7 mouse cellular contexts compared by ENCODE assay signal in the genomic region with DNA sequence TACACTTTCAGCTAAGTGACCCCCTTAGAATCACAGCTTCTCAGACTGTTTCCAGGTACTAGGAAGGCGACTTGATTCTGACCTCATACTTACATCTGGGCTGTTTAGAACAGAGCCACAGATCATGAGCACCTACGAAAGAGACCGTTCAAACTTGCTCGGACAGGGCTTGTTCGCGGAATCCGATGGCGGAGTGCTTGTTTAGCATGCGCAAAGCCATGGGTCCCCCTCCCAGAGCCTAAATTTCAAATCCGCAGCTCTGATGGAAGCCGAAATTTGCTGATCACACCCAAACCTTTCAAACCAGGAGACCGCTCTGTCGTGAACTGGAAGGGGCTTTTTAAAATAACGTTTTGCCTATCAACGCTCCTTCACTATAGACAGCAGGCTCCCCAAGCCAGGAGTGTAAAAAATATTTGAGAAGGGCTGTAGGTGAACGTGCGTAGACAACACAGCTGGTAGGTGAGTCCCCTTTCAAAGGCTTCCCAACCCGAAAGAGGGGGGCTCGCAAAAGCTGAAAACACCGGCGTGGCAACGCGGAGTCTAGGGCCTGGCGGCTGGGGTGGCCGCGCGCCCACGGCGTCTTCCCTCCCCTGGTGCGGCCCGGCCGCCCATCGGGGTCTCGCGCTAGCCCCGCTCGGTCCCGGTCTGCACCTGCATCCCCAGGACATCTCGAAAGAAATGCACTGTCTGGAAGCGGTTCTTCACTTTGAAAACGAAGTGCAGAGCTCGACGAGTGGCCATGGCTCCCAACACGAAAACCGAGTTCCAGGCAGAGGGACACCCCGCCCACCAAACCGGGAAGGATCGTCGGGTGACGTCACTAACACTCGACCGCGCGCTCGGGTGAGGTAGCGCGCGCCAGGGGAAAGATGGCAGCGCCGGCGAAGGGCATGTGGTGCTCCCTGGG. TPM values are rescaled to one million over a fixed set of nuclear protein-coding genes. Genes with fewer than 3 reads are reported as not detected.
DNase-seq lines count a peak whose midpoint lies in the region; ATAC-seq and TF ChIP-seq lines count a peak whose summit lies in the region.

A gene (plus strand): TSS at position 815 of the 910 bp plus-strand sequence.
A gene (minus strand): TSS at position 825 of the 910 bp plus-strand sequence.

- peak; percentile 97 for DNase-seq in adrenal gland, postnatal 14 days
- peak; percentile 96 for DNase-seq in embryonic facial prominence, embryonic 11.5 days (ENCODE audit: low spot score)
- DNase-seq in heart, adult 18-20 months, result peak; percentile 93 to 95
- peak; percentile 94 for DNase-seq in kidney, adult 2 months
- peak; percentile 59 to 85 for DNase-seq in spleen, adult 2 months (ENCODE audit: low read depth in 1 of 2, low spot score in 2 of 2)

- H3K27ac ChIP-seq in embryonic facial prominence, embryonic 11.5 days (replicated peaks; ENCODE audit: low read depth, low read length), result peak within 1 kb of the TSS; percentile 63; the same call in 1 of the 2 replicates
- H3K27ac ChIP-seq in kidney, adult 2 months (ENCODE audit: insufficient read depth, low read depth, low read length), result no peak within 1 kb of the TSS
- peak within 1 kb of the TSS; percentile 78 for H3K27ac ChIP-seq in limb, embryonic 12.5 days
- peak within 1 kb of the TSS; percentile 81 for H3K27ac ChIP-seq in midbrain, embryonic 15.5 days
- no peak within 1 kb of the TSS for H3K27ac ChIP-seq in spleen, adult 2 months (ENCODE audit: insufficient read depth, low read length)

- no peaks in the 10 kb centered on the region for H3K4me1 ChIP-seq in embryonic facial prominence, embryonic 11.5 days (ENCODE audit: control insufficient read depth, insufficient read depth, low read length)
- peaks cover 9% of the 10 kb centered on the region; the same call in 1 of the 2 replicates for H3K4me1 ChIP-seq in kidney, adult 2 months (ENCODE audit: control insufficient read depth, insufficient read depth, low read length)
- peaks cover 15% of the 10 kb centered on the region for H3K4me1 ChIP-seq in limb, embryonic 12.5 days (replicated peaks)
- H3K4me1 ChIP-seq in midbrain, embryonic 15.5 days, result peaks cover 35% of the 10 kb centered on the region
- peaks cover 3% of the 10 kb centered on the region; the same call in 1 of the 2 replicates for H3K4me1 ChIP-seq in spleen, adult 2 months (ENCODE audit: control insufficient read depth, insufficient read depth, insufficient read length)

- TF ChIP-seq POLR2A in kidney, adult 2 months (IDR thresholded peaks at IDR 0.05; ENCODE audit: low read depth, low read length), result no peak
- TF ChIP-seq POLR2A in spleen, adult 2 months (IDR thresholded peaks at IDR 0.05; ENCODE audit: low read depth, low read length), result peak; percentile 15; the same call in 1 of the 2 replicates

- H3K27me3 ChIP-seq in embryonic facial prominence, embryonic 11.5 days (ENCODE audit: control insufficient read depth, insufficient read depth, low read length), result no peaks in the 10 kb centered on the region
- H3K27me3 ChIP-seq in kidney, adult 2 months (replicated peaks; ENCODE audit: control insufficient read depth, insufficient read depth, low read length), result no peaks in the 10 kb centered on the region
- no peaks in the 10 kb centered on the region for H3K27me3 ChIP-seq in limb, embryonic 12.5 days
- no peaks in the 10 kb centered on the region for H3K27me3 ChIP-seq in midbrain, embryonic 15.5 days (replicated peaks)
- no peaks in the 10 kb centered on the region for H3K27me3 ChIP-seq in spleen, adult 2 months (ENCODE audit: control insufficient read depth, insufficient read depth, low read length)

- under 1% methylated on average over 61 of the region's 61 CpGs for WGBS in embryonic facial prominence, embryonic 11.5 days
- WGBS in kidney, adult 2 months, result under 1% methylated on average over 61 of the region's 61 CpGs
- under 1% methylated on average over 61 of the region's 61 CpGs for WGBS in limb, embryonic 12.5 days
- under 1% methylated on average over 61 of the region's 61 CpGs for WGBS in midbrain, embryonic 15.5 days
- 1% methylated on average over 61 of the region's 61 CpGs for WGBS in spleen, adult 2 months

- peak; percentile 83 for ATAC-seq in embryonic facial prominence, embryonic 11.5 days (replicated peaks; ENCODE audit: insufficient number of reproducible peaks, low FRiP score, low TSS enrichment, low read depth)
- peak; percentile 85 for ATAC-seq in limb, embryonic 12.5 days (ENCODE audit: insufficient number of reproducible peaks, insufficient read depth, low FRiP score, low TSS enrichment, low read depth)
- ATAC-seq in midbrain, embryonic 15.5 days (replicated peaks), result peak; percentile 92

- peak within 1 kb of the TSS; percentile 87 for H3K4me2 ChIP-seq in embryonic facial prominence, embryonic 11.5 days (ENCODE audit: low read depth, low read length)
- H3K4me2 ChIP-seq in limb, embryonic 12.5 days, result peak within 1 kb of the TSS; percentile 90
- H3K4me2 ChIP-seq in midbrain, embryonic 15.5 days, result peak within 1 kb of the TSS; percentile 74

- TF ChIP-seq CTCF in kidney, adult 2 months (conservative IDR thresholded peaks at IDR 0.05; ENCODE audit: insufficient read depth, insufficient read length, low read depth, low read length), result no peak
- no peak for TF ChIP-seq CTCF in spleen, adult 2 months (IDR thresholded peaks at IDR 0.05; ENCODE audit: extremely low read depth, insufficient read depth, insufficient read length, insufficient replicate concordance)

- peak within 1 kb of the TSS; percentile 78 for H3K9ac ChIP-seq in embryonic facial prominence, embryonic 11.5 days (replicated peaks; ENCODE audit: low read length)
- H3K9ac ChIP-seq in limb, embryonic 12.5 days (replicated peaks), result peak within 1 kb of the TSS; percentile 85
- peak within 1 kb of the TSS; percentile 81 for H3K9ac ChIP-seq in midbrain, embryonic 15.5 days

- peak within 1 kb of the TSS; percentile 77 for H3K4me3 ChIP-seq in embryonic facial prominence, embryonic 11.5 days (ENCODE audit: low read depth, low read length)
- H3K4me3 ChIP-seq in kidney, adult 2 months (ENCODE audit: insufficient read depth, low read depth, low read length), result peak within 1 kb of the TSS; percentile 91
- H3K4me3 ChIP-seq in limb, embryonic 12.5 days (replicated peaks), result peak within 1 kb of the TSS; percentile 86
- H3K4me3 ChIP-seq in midbrain, embryonic 15.5 days, result peak within 1 kb of the TSS; percentile 75
- H3K4me3 ChIP-seq in spleen, adult 2 months (ENCODE audit: extremely low read depth, insufficient read depth, insufficient read length), result peak within 1 kb of the TSS; percentile 79

- no peaks in the 10 kb centered on the region for H3K9me3 ChIP-seq in embryonic facial prominence, embryonic 11.5 days (replicated peaks; ENCODE audit: control insufficient read depth, low read length)
- H3K9me3 ChIP-seq in limb, embryonic 12.5 days, result no peaks in the 10 kb centered on the region
- H3K9me3 ChIP-seq in midbrain, embryonic 15.5 days, result no peaks in the 10 kb centered on the region

- no peaks in the 10 kb centered on the region for H3K36me3 ChIP-seq in embryonic facial prominence, embryonic 11.5 days (replicated peaks; ENCODE audit: control insufficient read depth, insufficient read depth, low read depth, low read length)
- H3K36me3 ChIP-seq in kidney, adult 2 months (ENCODE audit: control insufficient read depth, insufficient read depth, low read length), result no peaks in the 10 kb centered on the region; the same call in 1 of the 2 replicates
- H3K36me3 ChIP-seq in limb, embryonic 12.5 days, result peaks cover 33% of the 10 kb centered on the region
- H3K36me3 ChIP-seq in midbrain, embryonic 15.5 days (replicated peaks), result no peaks in the 10 kb centered on the region; the same call in 1 of the 2 replicates
- peaks cover 5% of the 10 kb centered on the region for H3K36me3 ChIP-seq in spleen, adult 2 months (ENCODE audit: control insufficient read depth, insufficient read depth, low read length)

RNA-seq across cellular contexts. Expression of the first gene that starts in this region (rescaled TPM):
- 23.8 and 25.0 TPM in 2 replicates for total RNA-seq in adrenal gland, postnatal 14 days (2021)
- 22.4 and 25.1 TPM in 2 replicates for polyA plus RNA-seq in embryonic facial prominence, embryonic 11.5 days (2014; fragmentation: Nextera tagmentation; extraction: Ambion mirVana)
- 10 to 100 TPM; 24.6 to 27.4 TPM for total RNA-seq in heart, adult 18-20 months (2021)
- 8.7 and 9.3 TPM in 2 replicates for polyA plus RNA-seq in kidney, adult 2 months (2012; rRNA removed)
- 23.0 and 23.9 TPM in 2 replicates for polyA plus RNA-seq in limb, embryonic 12.5 days (2016; fragmentation: Nextera tagmentation; extraction: Ambion mirVana)
- 25.8 and 27.0 TPM in 2 replicates for polyA plus RNA-seq in midbrain, embryonic 15.5 days (2015; fragmentation: Nextera tagmentation; extraction: Ambion mirVana)
- polyA plus RNA-seq in spleen, adult 2 months (2012; rRNA removed), result 2.7 and 3.6 TPM in 2 replicates

RNA-seq across cellular contexts. Expression of the second gene that starts in this region (rescaled TPM):
- total RNA-seq in adrenal gland, postnatal 14 days (2021), result 75.2 and 79.0 TPM in 2 replicates
- 152 and 158 TPM in 2 replicates for polyA plus RNA-seq in embryonic facial prominence, embryonic 11.5 days (2014; fragmentation: Nextera tagmentation; extraction: Ambion mirVana)
- 10 to 100 TPM; 40.3 to 44.6 TPM for total RNA-seq in heart, adult 18-20 months (2021)
- 16.2 and 28.0 TPM in 2 replicates for polyA plus RNA-seq in kidney, adult 2 months (2012; rRNA removed)
- polyA plus RNA-seq in limb, embryonic 12.5 days (2016; fragmentation: Nextera tagmentation; extraction: Ambion mirVana), result 125 and 136 TPM in 2 replicates
- polyA plus RNA-seq in midbrain, embryonic 15.5 days (2015; fragmentation: Nextera tagmentation; extraction: Ambion mirVana), result 121 and 123 TPM in 2 replicates
- 2.1 and 2.9 TPM in 2 replicates for polyA plus RNA-seq in spleen, adult 2 months (2012; rRNA removed)

Comparison
In these comparisons a context has a peak if more than half of its experiments do, and no peak if none do; other contexts are left out.
1. H3K27ac ChIP-seq: peak in embryonic facial prominence, embryonic 11.5 days (single experiment), limb, embryonic 12.5 days (single experiment) and midbrain, embryonic 15.5 days (single experiment); none in kidney, adult 2 months (single experiment) and spleen, adult 2 months (single experiment).
2. Peak in every context shown above with its lines, with median percentiles within 50 percentile points of each other: DNase-seq, ATAC-seq, H3K4me2 ChIP-seq, H3K4me3 ChIP-seq and H3K9ac ChIP-seq.